Mouse (Mus musculus): ENCODE measurements around the gene Hsf4.
"Not testable (repeated sequence)": the region's sequence is repeated elsewhere in the genome, so short reads cannot be mapped to it uniquely, and the experiment has no call there.

Hsf4 gene

GRCm38 (mm10) chr8:105269461-105269947, at the start of gene Hsf4:
Gene Hsf4 (plus strand): TSS chr8:105269801.
- DNase-seq (ENCODE audit: low read depth, low spot score): peak; percentile 53

GRCm38 (mm10) chr8:105223850-105224249, 45.8 kb upstream of the Hsf4 start:
- DNase-seq (ENCODE audit: low read depth, low spot score): no peak

GRCm38 (mm10) chr8:105224413-105225271, 45.0 kb upstream of the Hsf4 start, which contains the start of gene D230025D16Rik:
Gene D230025D16Rik (plus strand): TSS chr8:105225145.
- peak; percentile 97 for DNase-seq (ENCODE audit: low read depth, low spot score)

GRCm38 (mm10) chr8:105225272-105225593, 44.4 kb upstream of the Hsf4 start:
- no peak for DNase-seq (ENCODE audit: low read depth, low spot score)

- no peak for DNase-seq (ENCODE audit: low read depth, low spot score)
Measured at GRCm38 (mm10) chr8:105225917-105226316, 43.7 kb upstream of the Hsf4 start.

- DNase-seq (ENCODE audit: low read depth, low spot score): no peak
Measured at GRCm38 (mm10) chr8:105231503-105232320, 37.9 kb upstream of the Hsf4 start.

- DNase-seq (ENCODE audit: low read depth, low spot score): not testable (repeated sequence)
Measured at GRCm38 (mm10) chr8:105232321-105232693, 37.3 kb upstream of the Hsf4 start.

GRCm38 (mm10) chr8:105233126-105233935, 36.3 kb upstream of the Hsf4 start:
- no peak for DNase-seq (ENCODE audit: low read depth, low spot score)

- DNase-seq (ENCODE audit: low read depth, low spot score): no peak
Measured at GRCm38 (mm10) chr8:105235206-105235605, 34.4 kb upstream of the Hsf4 start.

- no peak for DNase-seq (ENCODE audit: low read depth, low spot score)
Measured at GRCm38 (mm10) chr8:105237442-105238142, 32.0 kb upstream of the Hsf4 start.

GRCm38 (mm10) chr8:105241016-105241415, 28.6 kb upstream of the Hsf4 start:
- no peak for DNase-seq (ENCODE audit: low read depth, low spot score)

- DNase-seq (ENCODE audit: low read depth, low spot score): no peak
Measured at GRCm38 (mm10) chr8:105251954-105252353, 17.6 kb upstream of the Hsf4 start.

GRCm38 (mm10) chr8:105252680-105253537, 16.7 kb upstream of the Hsf4 start:
- no peak for DNase-seq (ENCODE audit: low read depth, low spot score)

- no peak for DNase-seq (ENCODE audit: low read depth, low spot score)
Measured at GRCm38 (mm10) chr8:105253766-105254151, 15.8 kb upstream of the Hsf4 start.

GRCm38 (mm10) chr8:105254152-105254965, 15.2 kb upstream of the Hsf4 start:
- DNase-seq (ENCODE audit: low read depth, low spot score): peak; percentile 93

- DNase-seq (ENCODE audit: low read depth, low spot score): peak; percentile 64
Measured at GRCm38 (mm10) chr8:105254966-105255350, 14.6 kb upstream of the Hsf4 start, which contains the start of gene B3gnt9. Gene B3gnt9 (minus strand): TSS chr8:105255153.

GRCm38 (mm10) chr8:105257318-105258114, 12.1 kb upstream of the Hsf4 start:
- no peak for DNase-seq (ENCODE audit: low read depth, low spot score)

All from CD4-positive, CD25-positive, alpha-beta regulatory T cell, adult 2 months (primary cell).